Mouse (Mus musculus): Measurements from ENCODE around the gene Vmn2r92.
"Not testable (repeated sequence)": the region's sequence is repeated elsewhere in the genome, so short reads cannot be mapped to it uniquely, and the experiment has no call there.

The Vmn2r92 gene

GRCm38 (mm10) chr17:18151587-18151986 lies at the start of gene Vmn2r92:
TSS of gene Vmn2r92 (plus strand) at chr17:18151887.
- not testable (repeated sequence) for DNase-seq (ENCODE audit: low spot score in 2 of 2)

DNA sequence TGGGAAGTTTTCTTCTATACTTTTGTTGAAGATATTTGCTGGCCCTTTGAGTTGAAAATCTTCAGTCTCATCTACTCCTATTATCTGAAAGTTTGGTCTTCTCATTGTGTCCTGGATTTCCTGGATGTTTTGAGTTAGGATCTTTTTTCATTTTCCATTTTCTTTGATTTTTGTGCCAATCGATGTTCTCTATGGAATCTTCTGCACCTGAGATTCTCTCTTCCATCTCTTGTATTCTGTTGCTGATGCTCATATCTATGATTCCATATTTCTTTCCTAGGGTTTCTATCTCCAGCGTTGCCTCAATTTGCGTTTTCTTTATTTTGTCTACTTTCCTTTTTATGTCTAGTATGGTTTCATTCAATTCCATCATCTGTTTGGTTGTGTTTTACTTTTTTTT lies 49.4 kb upstream of the Vmn2r92 start:
- not testable (repeated sequence) for DNase-seq (ENCODE audit: low spot score in 2 of 2)

- not testable (repeated sequence) for DNase-seq (ENCODE audit: low spot score in 2 of 2)
These were observed 9.5 kb downstream of the Vmn2r92 start for GRCm38 (mm10) chr17:18161194-18161593.

- no peak for DNase-seq (ENCODE audit: low spot score in 2 of 2)
These were observed 38.0 kb downstream of the Vmn2r92 start for GRCm38 (mm10) chr17:18189732-18190131.

- no peak for DNase-seq (ENCODE audit: low spot score in 2 of 2)
These were observed 69.6 kb downstream of the Vmn2r92 start for GRCm38 (mm10) chr17:18221300-18221699.

- DNase-seq (ENCODE audit: low spot score in 2 of 2): no peak
These were observed 80.3 kb downstream of the Vmn2r92 start for GRCm38 (mm10) chr17:18231996-18232395.

DNA sequence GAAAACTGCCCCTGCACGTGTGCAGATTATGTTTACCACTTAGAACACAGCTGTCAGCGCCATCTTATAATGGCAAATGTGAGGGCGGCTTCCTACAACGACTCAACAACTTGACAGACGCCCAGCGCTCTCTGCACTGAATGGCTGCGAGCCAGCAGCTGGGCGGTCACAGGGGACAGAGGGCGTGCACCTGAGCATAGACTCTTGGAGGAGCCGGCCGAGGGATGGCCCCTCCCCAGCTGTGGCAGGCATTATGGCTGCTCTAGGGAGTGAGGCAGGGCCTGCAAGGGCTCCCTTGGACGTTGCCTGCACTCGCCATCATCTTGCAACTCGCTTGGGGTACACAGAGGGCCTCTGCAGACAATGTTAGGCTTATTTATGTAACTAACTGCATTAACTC lies 85.2 kb downstream of the Vmn2r92 start:
- peak in 1 of 2 experiments; percentile 50 for DNase-seq (ENCODE audit: low spot score in 2 of 2)
